Mouse (Mus musculus) megakaryocyte, embryonic 14.5 days (primary cell): Measurements from ENCODE around the gene Man1a. TPM values are rescaled to one million over a fixed set of nuclear protein-coding genes. Genes with fewer than 3 reads are reported as not detected.
A peak's percentile ranks its signal among the peaks of the same experiment; 100 is the strongest.

Experiments used
- H3K27me3 ChIP-seq: replicated peaks from 2 replicates; pipeline ENCODE3; 2012; ENCODE audit warnings: inconsistent platforms
- H3K36me3 ChIP-seq: replicated peaks from 2 replicates; pipeline ENCODE3; 2012; ENCODE audit warnings: low read length, inconsistent platforms, mixed read lengths
- H3K4me1 ChIP-seq: 2 replicates; pipeline ENCODE4 v1.6.1; 2012; ENCODE audit warnings: inconsistent platforms
- H3K4me3 ChIP-seq: replicated peaks from 2 replicates; pipeline ENCODE3; 2012; ENCODE audit warnings: moderate library complexity, mild to moderate bottlenecking, inconsistent platforms
- H3K9me3 ChIP-seq: 2 replicates; pipeline ENCODE4 v1.6.1; 2012; ENCODE audit warnings: inconsistent platforms
- FLI1 ChIP-seq: IDR thresholded peaks from 2 replicates; pipeline ENCODE4 v1.6.1; 2012; ENCODE audit warnings: low read length, inconsistent platforms, mixed read lengths
- GATA1 ChIP-seq: IDR thresholded peaks from 3 replicates; pipeline ENCODE4 v1.6.1; 2012; ENCODE audit warnings: mixed read lengths, low read length, inconsistent platforms, borderline replicate concordance
- polyA plus RNA-seq: library from polyadenylated mRNA; stranded (reverse); fragments of >175 nt; gene quantifications from 2 replicates; pipeline ENCODE4 v1.2.3, GENCODE M21; 2012; ENCODE audit warnings: low replicate concordance; ENCODE audit not compliant: insufficient read depth

The Man1a gene
- polyA plus RNA-seq, 1 experiment: 37.5 TPM

- TF ChIP-seq GATA1: no peak
- no peak for TF ChIP-seq FLI1
- peaks cover 42% of the 10 kb centered on the region for H3K36me3 ChIP-seq
- H3K27me3 ChIP-seq: no peaks in the 10 kb centered on the region
- peak overlapping the region; percentile 89 for H3K4me3 ChIP-seq
- H3K9me3 ChIP-seq: no peaks in the 10 kb centered on the region
- H3K4me1 ChIP-seq: peaks cover 80% of the 10 kb centered on the region
These were observed 35.9 kb downstream of the Man1a start for GRCm38 (mm10) chr10:54040261-54041165.

- H3K36me3 ChIP-seq: peaks cover 49% of the 10 kb centered on the region
- H3K4me3 ChIP-seq: peak overlapping the region; percentile 89
- TF ChIP-seq GATA1 (no peak), FLI1 (no peak)
- H3K4me1 ChIP-seq: peaks cover 88% of the 10 kb centered on the region
- H3K9me3 ChIP-seq: no peaks in the 10 kb centered on the region
- no peaks in the 10 kb centered on the region for H3K27me3 ChIP-seq
These were observed 36.7 kb downstream of the Man1a start for GRCm38 (mm10) chr10:54039754-54040153.

GRCm38 (mm10) chr10:54038734-54039133 is 37.7 kb downstream of the Man1a start:
- Histone ChIP-seq H3K36me3 (peaks cover 56% of the 10 kb centered on the region), H3K4me1 (peaks cover 86% of the 10 kb centered on the region), H3K27me3 (no peaks in the 10 kb centered on the region), H3K4me3 (peak overlapping the region; percentile 75), H3K9me3 (no peaks in the 10 kb centered on the region)
- TF ChIP-seq GATA1 (no peak), FLI1 (no peak)

GRCm38 (mm10) chr10:54038180-54038579 is 38.2 kb downstream of the Man1a start:
- no peak for TF ChIP-seq GATA1
- TF ChIP-seq FLI1: no peak
- Histone ChIP-seq H3K4me1 (peaks cover 81% of the 10 kb centered on the region), H3K9me3 (no peaks in the 10 kb centered on the region), H3K27me3 (no peaks in the 10 kb centered on the region), H3K4me3 (peak overlapping the region; percentile 65), H3K36me3 (peaks cover 52% of the 10 kb centered on the region)

GRCm38 (mm10) chr10:54037348-54038010 is 38.9 kb downstream of the Man1a start:
- peaks cover 54% of the 10 kb centered on the region for H3K36me3 ChIP-seq
- H3K4me3 ChIP-seq: peak overlapping the region; percentile 59

GRCm38 (mm10) chr10:54035586-54035985 is 40.8 kb downstream of the Man1a start:
- Histone ChIP-seq H3K4me3 (no peak overlapping the region), H3K9me3 (no peaks in the 10 kb centered on the region), H3K4me1 (peaks cover 77% of the 10 kb centered on the region), H3K36me3 (peaks cover 58% of the 10 kb centered on the region), H3K27me3 (no peaks in the 10 kb centered on the region)
- no peak for TF ChIP-seq GATA1
- no peak for TF ChIP-seq FLI1

More at GRCm38 (mm10) chr10:54037348-54038010, 38.9 kb downstream of the Man1a start:
- Histone ChIP-seq H3K4me1 (peaks cover 83% of the 10 kb centered on the region), H3K27me3 (no peaks in the 10 kb centered on the region), H3K9me3 (no peaks in the 10 kb centered on the region)
- TF ChIP-seq GATA1 (no peak), FLI1 (no peak)

- no peak for TF ChIP-seq GATA1
- no peak for TF ChIP-seq FLI1
- peaks cover 67% of the 10 kb centered on the region for H3K36me3 ChIP-seq
- H3K4me1 ChIP-seq: peaks cover 77% of the 10 kb centered on the region
- H3K9me3 ChIP-seq: no peaks in the 10 kb centered on the region
- no peaks in the 10 kb centered on the region for H3K27me3 ChIP-seq
- H3K4me3 ChIP-seq: no peak overlapping the region
These were observed 41.6 kb downstream of the Man1a start for GRCm38 (mm10) chr10:54034779-54035178.

GRCm38 (mm10) chr10:54032316-54033092 is 43.9 kb downstream of the Man1a start:
- TF ChIP-seq GATA1 (no peak), FLI1 (no peak)
- peaks cover 72% of the 10 kb centered on the region for H3K4me1 ChIP-seq
- H3K27me3 ChIP-seq: no peaks in the 10 kb centered on the region
- H3K4me3 ChIP-seq: peak overlapping the region; percentile 66
- peaks cover 76% of the 10 kb centered on the region for H3K36me3 ChIP-seq
- no peaks in the 10 kb centered on the region for H3K9me3 ChIP-seq

GRCm38 (mm10) chr10:54028866-54029265 is 47.5 kb downstream of the Man1a start:
- TF ChIP-seq GATA1 (no peak), FLI1 (no peak)
- no peaks in the 10 kb centered on the region for H3K27me3 ChIP-seq
- no peak overlapping the region for H3K4me3 ChIP-seq
- H3K9me3 ChIP-seq: no peaks in the 10 kb centered on the region
- peaks cover 68% of the 10 kb centered on the region for H3K4me1 ChIP-seq
- peaks cover 73% of the 10 kb centered on the region for H3K36me3 ChIP-seq
